11 mouse cellular contexts compared by ENCODE assay signal in genomic region chr2:119024536-119025238, GRCm38 (mm10). TPM values are rescaled to one million over a fixed set of nuclear protein-coding genes. Genes with fewer than 3 reads are reported as not detected.
DNase-seq lines count a peak whose midpoint lies in the region; ATAC-seq and TF ChIP-seq lines count a peak whose summit lies in the region.
"Had no signal": no experiment of that assay in that cellular context is flagged by ENCODE, and none has a peak within 500 bp of the region (broad histone marks: within the 10 kb centered on the region; RNA-seq: fewer than 3 reads in every experiment).

No protein-coding gene starts in this region.

- H3K27me3 ChIP-seq in embryonic facial prominence, embryonic 11.5 days (ENCODE audit: control insufficient read depth, insufficient read depth, low read length), result no peaks in the 10 kb centered on the region
- no peaks in the 10 kb centered on the region for H3K27me3 ChIP-seq in embryonic facial prominence, embryonic 10.5 days (replicated peaks; ENCODE audit: low read depth, poor library complexity, severe bottlenecking)
- no peaks in the 10 kb centered on the region for H3K27me3 ChIP-seq in megakaryocyte, embryonic 14.5 days (replicated peaks)
- H3K27me3 ChIP-seq in liver, postnatal 0 days (ENCODE audit: insufficient read depth, low read length), result no peaks in the 10 kb centered on the region
- H3K27me3 ChIP-seq in forebrain, embryonic 14.5 days (replicated peaks; ENCODE audit: control insufficient read depth, insufficient read depth, low read length), result no peaks in the 10 kb centered on the region
- H3K27me3 ChIP-seq: heart, embryonic 12.5 days; limb, embryonic 15.5 days had no signal

- peak; percentile 74 for TF ChIP-seq CTCF in liver, postnatal 0 days (IDR thresholded peaks at IDR 0.05; ENCODE audit: low read depth)

- 73% methylated on average over 9 of the region's 9 CpGs for WGBS in embryonic facial prominence, embryonic 11.5 days
- WGBS in embryonic facial prominence, embryonic 10.5 days, result 75% methylated on average over 9 of the region's 9 CpGs
- 42% methylated on average over 9 of the region's 9 CpGs for WGBS in liver, postnatal 0 days (ENCODE audit: insufficient replicate concordance)
- 74% methylated on average over 9 of the region's 9 CpGs for WGBS in forebrain, embryonic 14.5 days

- H3K27ac ChIP-seq in embryonic facial prominence, embryonic 11.5 days (replicated peaks; ENCODE audit: low read depth, low read length), result no peak overlapping the region
- H3K27ac ChIP-seq in embryonic facial prominence, embryonic 10.5 days (replicated peaks), result no peak overlapping the region
- H3K27ac ChIP-seq in liver, postnatal 0 days (ENCODE audit: low read depth), result peak overlapping the region; percentile 50
- H3K27ac ChIP-seq in forebrain, embryonic 14.5 days (ENCODE audit: low read depth, low read length), result no peak overlapping the region
- H3K27ac ChIP-seq: limb, embryonic 15.5 days had no signal

- H3K4me3 ChIP-seq in embryonic facial prominence, embryonic 11.5 days (ENCODE audit: low read depth, low read length), result no peak overlapping the region
- H3K4me3 ChIP-seq in embryonic facial prominence, embryonic 10.5 days, result no peak overlapping the region
- peak overlapping the region; percentile 15 for H3K4me3 ChIP-seq in megakaryocyte, embryonic 14.5 days (replicated peaks)
- H3K4me3 ChIP-seq in liver, postnatal 0 days (ENCODE audit: low read depth, low read length), result no peak overlapping the region
- H3K4me3 ChIP-seq in forebrain, embryonic 14.5 days (ENCODE audit: low read depth, low read length), result no peak overlapping the region
- H3K4me3 ChIP-seq: heart, embryonic 12.5 days; limb, embryonic 15.5 days had no signal

- H3K4me1 ChIP-seq in embryonic facial prominence, embryonic 11.5 days (ENCODE audit: control insufficient read depth, insufficient read depth, low read length), result no peaks in the 10 kb centered on the region
- peaks cover 5% of the 10 kb centered on the region for H3K4me1 ChIP-seq in embryonic facial prominence, embryonic 10.5 days
- peaks cover 44% of the 10 kb centered on the region for H3K4me1 ChIP-seq in megakaryocyte, embryonic 14.5 days
- H3K4me1 ChIP-seq in liver, postnatal 0 days (ENCODE audit: insufficient read depth), result peaks cover 20% of the 10 kb centered on the region
- peaks cover 5% of the 10 kb centered on the region; the same call in 1 of the 2 replicates for H3K4me1 ChIP-seq in forebrain, embryonic 14.5 days (ENCODE audit: control insufficient read depth, insufficient read depth, low read length)

- H3K9me3 ChIP-seq in embryonic facial prominence, embryonic 11.5 days (replicated peaks; ENCODE audit: control insufficient read depth, low read length), result no peaks in the 10 kb centered on the region
- no peaks in the 10 kb centered on the region for H3K9me3 ChIP-seq in embryonic facial prominence, embryonic 10.5 days
- peaks cover 9% of the 10 kb centered on the region; the same call in 1 of the 2 replicates for H3K9me3 ChIP-seq in megakaryocyte, embryonic 14.5 days
- H3K9me3 ChIP-seq in liver, postnatal 0 days (ENCODE audit: low read length), result no peaks in the 10 kb centered on the region
- H3K9me3 ChIP-seq in forebrain, embryonic 14.5 days (replicated peaks; ENCODE audit: control insufficient read depth, low read length), result no peaks in the 10 kb centered on the region
- H3K9me3 ChIP-seq: heart, embryonic 12.5 days; limb, embryonic 15.5 days had no signal

- no peak overlapping the region for H3K4me2 ChIP-seq in embryonic facial prominence, embryonic 11.5 days (ENCODE audit: low read depth, low read length)
- H3K4me2 ChIP-seq in liver, postnatal 0 days (ENCODE audit: low read depth, low read length), result peak overlapping the region; percentile 23
- H3K4me2 ChIP-seq in forebrain, embryonic 14.5 days (ENCODE audit: low read length), result no peak overlapping the region
- H3K4me2 ChIP-seq: heart, embryonic 12.5 days; limb, embryonic 15.5 days had no signal

- TF ChIP-seq EP300 in liver, postnatal 0 days (IDR thresholded peaks at IDR 0.05; ENCODE audit: low read depth), result peak; percentile 95

- H3K9ac ChIP-seq in embryonic facial prominence, embryonic 11.5 days (replicated peaks; ENCODE audit: low read length), result no peak overlapping the region
- no peak overlapping the region for H3K9ac ChIP-seq in liver, postnatal 0 days (replicated peaks)
- H3K9ac ChIP-seq in forebrain, embryonic 14.5 days (ENCODE audit: low read length), result no peak overlapping the region
- H3K9ac ChIP-seq: heart, embryonic 12.5 days; limb, embryonic 15.5 days had no signal

- no peaks in the 10 kb centered on the region; the same call in 1 of the 2 replicates for H3K36me3 ChIP-seq in embryonic facial prominence, embryonic 11.5 days (replicated peaks; ENCODE audit: control insufficient read depth, insufficient read depth, low read depth, low read length)
- peaks cover 49% of the 10 kb centered on the region for H3K36me3 ChIP-seq in embryonic facial prominence, embryonic 10.5 days (replicated peaks)
- H3K36me3 ChIP-seq in megakaryocyte, embryonic 14.5 days (replicated peaks; ENCODE audit: low read length), result peaks cover 75% of the 10 kb centered on the region
- peaks cover 46% of the 10 kb centered on the region for H3K36me3 ChIP-seq in liver, postnatal 0 days (replicated peaks; ENCODE audit: insufficient read depth, low read length)
- H3K36me3 ChIP-seq in forebrain, embryonic 14.5 days (ENCODE audit: control insufficient read depth, insufficient read depth, low read length), result peaks cover 25% of the 10 kb centered on the region

- no peak for ATAC-seq in embryonic facial prominence, embryonic 11.5 days (replicated peaks; ENCODE audit: insufficient number of reproducible peaks, low FRiP score, low TSS enrichment, low read depth)
- no peak for ATAC-seq in megakaryocyte, adult 5-6 weeks (ENCODE audit: poor library complexity, severe bottlenecking)
- peak; percentile 76 for ATAC-seq in liver, postnatal 0 days
- ATAC-seq in forebrain, embryonic 14.5 days, result no peak

- DNase-seq in embryonic facial prominence, embryonic 11.5 days (ENCODE audit: low spot score), result peak; percentile 13
- DNase-seq in embryonic facial prominence, embryonic 10.5 days (ENCODE audit: low spot score), result no peak
- DNase-seq in c-Kit-negative CD71-positive TER-119-positive erythroid progenitor cells, embryonic 14.5 days (ENCODE audit: low read depth, low spot score), result peak; percentile 72
- DNase-seq in liver, postnatal 0 days, result peak; percentile 29
- DNase-seq in forebrain, embryonic 14.5 days (ENCODE audit: low spot score), result no peak
- no peak for DNase-seq in cerebellum, postnatal 14 days
- DNase-seq: kidney, postnatal 4 days had no signal

RNA-seq across cellular contexts. Expression of gene Ccdc32, which starts 4.5 kb away (rescaled TPM):
- polyA plus RNA-seq in embryonic facial prominence, embryonic 11.5 days (2014; fragmentation: Nextera tagmentation; extraction: Ambion mirVana), result 22.6 and 26.4 TPM in 2 replicates
- 19.9 and 20.5 TPM in 2 replicates for polyA plus RNA-seq in embryonic facial prominence, embryonic 10.5 days (2016; fragmentation: Nextera tagmentation; extraction: Ambion mirVana)
- 11.1 and 12.4 TPM in 2 replicates for polyA plus RNA-seq in megakaryocyte, embryonic 14.5 days (2012; ENCODE audit: insufficient read depth, low replicate concordance)
- total RNA-seq in megakaryocyte, adult 5-6 weeks (2015), result 10.7 and 12.2 TPM in 2 replicates
- 14.1 and 16.3 TPM in 2 replicates for total RNA-seq in megakaryocyte, adult 5-6 weeks (2017)
- 12.2 and 12.8 TPM in 2 replicates for polyA plus RNA-seq in liver, postnatal 0 days (2015; fragmentation: Nextera tagmentation; extraction: Ambion mirVana)
- polyA plus RNA-seq in forebrain, embryonic 14.5 days (2014; fragmentation: Nextera tagmentation; extraction: Ambion mirVana), result 39.4 and 41.6 TPM in 2 replicates

RNA-seq across cellular contexts. Expression of gene Rpusd2, which starts 9.9 kb away (rescaled TPM):
- polyA plus RNA-seq in embryonic facial prominence, embryonic 11.5 days (2014; fragmentation: Nextera tagmentation; extraction: Ambion mirVana), result 4.7 and 6.2 TPM in 2 replicates
- polyA plus RNA-seq in embryonic facial prominence, embryonic 10.5 days (2016; fragmentation: Nextera tagmentation; extraction: Ambion mirVana), result 7.3 and 8.0 TPM in 2 replicates
- 0.67 and 1.8 TPM in 2 replicates for polyA plus RNA-seq in megakaryocyte, embryonic 14.5 days (2012; ENCODE audit: insufficient read depth, low replicate concordance)
- 2.5 and 2.8 TPM in 2 replicates for total RNA-seq in megakaryocyte, adult 5-6 weeks (2015)
- total RNA-seq in megakaryocyte, adult 5-6 weeks (2017), result 2.5 and 4.8 TPM in 2 replicates
- 1.3 and 2.1 TPM in 2 replicates for polyA plus RNA-seq in liver, postnatal 0 days (2015; fragmentation: Nextera tagmentation; extraction: Ambion mirVana)
- polyA plus RNA-seq in forebrain, embryonic 14.5 days (2014; fragmentation: Nextera tagmentation; extraction: Ambion mirVana), result 4.2 and 4.6 TPM in 2 replicates

RNA-seq across cellular contexts. Expression of gene Knl1, which starts 22.2 kb away (rescaled TPM):
- polyA plus RNA-seq in embryonic facial prominence, embryonic 11.5 days (2014; fragmentation: Nextera tagmentation; extraction: Ambion mirVana), result 40.8 and 43.2 TPM in 2 replicates
- 54.0 and 58.3 TPM in 2 replicates for polyA plus RNA-seq in embryonic facial prominence, embryonic 10.5 days (2016; fragmentation: Nextera tagmentation; extraction: Ambion mirVana)
- polyA plus RNA-seq in megakaryocyte, embryonic 14.5 days (2012; ENCODE audit: insufficient read depth, low replicate concordance), result 0.47 and 1.4 TPM in 2 replicates
- 65.3 and 69.5 TPM in 2 replicates for total RNA-seq in megakaryocyte, adult 5-6 weeks (2015)
- total RNA-seq in megakaryocyte, adult 5-6 weeks (2017), result 79.4 and 82.1 TPM in 2 replicates
- 34.0 and 35.2 TPM in 2 replicates for polyA plus RNA-seq in liver, postnatal 0 days (2015; fragmentation: Nextera tagmentation; extraction: Ambion mirVana)
- polyA plus RNA-seq in forebrain, embryonic 14.5 days (2014; fragmentation: Nextera tagmentation; extraction: Ambion mirVana), result 21.1 and 25.2 TPM in 2 replicates

Comparison
In these comparisons a context has a peak if more than half of its experiments do, and no peak if none do; other contexts are left out.
1. DNase-seq: peak in embryonic facial prominence, embryonic 11.5 days (single experiment), c-Kit-negative CD71-positive TER-119-positive erythroid progenitor cells, embryonic 14.5 days (single experiment) and liver, postnatal 0 days (single experiment); none in embryonic facial prominence, embryonic 10.5 days (single experiment), forebrain, embryonic 14.5 days (single experiment) and cerebellum, postnatal 14 days (0 of 2).